Mouse (Mus musculus): Measurements from ENCODE around the gene Pinlyp. TPM values are rescaled to one million over a fixed set of nuclear protein-coding genes. Genes with fewer than 3 reads are reported as not detected.

The Pinlyp gene
- polyA plus RNA-seq (2014; fragmentation: Nextera tagmentation; extraction: Ambion mirVana): 0.28 TPM in 1 of 2 replicates, not detected in the other

DNA sequence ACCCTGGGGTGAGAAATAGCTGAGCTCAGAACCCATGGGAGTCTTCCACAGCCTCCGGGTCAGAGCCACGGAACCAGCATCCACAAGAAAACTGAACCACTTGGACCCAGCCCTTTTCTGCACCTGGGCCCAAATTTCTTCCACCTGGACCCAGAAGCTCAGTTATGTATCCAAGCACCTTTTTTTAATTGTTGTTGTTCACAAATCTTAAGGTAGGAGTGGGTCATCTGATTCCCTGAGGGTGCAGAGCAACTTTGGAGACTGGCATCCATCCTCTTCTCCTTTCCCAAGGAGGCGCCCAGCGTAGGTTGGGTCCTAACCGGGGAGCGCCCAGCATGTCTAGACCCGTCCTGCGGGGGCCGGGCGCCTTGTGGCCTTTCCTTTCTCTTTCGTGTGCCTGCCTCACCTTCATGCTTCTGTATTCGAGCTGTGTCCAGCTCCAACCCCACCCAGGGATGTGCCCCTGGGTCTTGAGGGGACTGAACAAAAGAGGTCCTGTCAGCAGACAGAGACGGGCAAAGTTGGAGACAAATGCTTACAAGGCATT, at the start of gene Pinlyp, which contains the start of gene Xrcc1:
Pinlyp (minus strand) TSS at position 51 of the 547 bp plus-strand sequence.
Xrcc1 (plus strand) TSS at position 222 of the 547 bp plus-strand sequence.
- peak within 1 kb of the TSS; percentile 77 for H3K9ac ChIP-seq (ENCODE audit: low read depth, low read length)
- H3K27me3 ChIP-seq (ENCODE audit: control insufficient read depth, insufficient read depth, low read length): no peaks in the 10 kb centered on the region
- H3K36me3 ChIP-seq (ENCODE audit: control insufficient read depth, insufficient read depth, low read length): no peaks in the 10 kb centered on the region
- peaks cover 9% of the 10 kb centered on the region for H3K4me1 ChIP-seq (replicated peaks; ENCODE audit: control insufficient read depth, insufficient read depth, low read length)
- no peaks in the 10 kb centered on the region for H3K9me3 ChIP-seq (ENCODE audit: control insufficient read depth, low read length)
- peak within 1 kb of the TSS; percentile 42 for H3K27ac ChIP-seq (ENCODE audit: low read depth, low read length)
- whole genome bisulfite sequencing: 42% methylated on average over 13 of the region's 13 CpGs
- peak within 1 kb of the TSS; percentile 65 for H3K4me2 ChIP-seq (replicated peaks; ENCODE audit: low read depth, low read length)
- ATAC-seq (ENCODE audit: low FRiP score) (peak; percentile 13), DNase-seq (ENCODE audit: low spot score) (no peak)
- peak within 1 kb of the TSS; percentile 83 for H3K4me3 ChIP-seq (ENCODE audit: low read depth, low read length)

DNA sequence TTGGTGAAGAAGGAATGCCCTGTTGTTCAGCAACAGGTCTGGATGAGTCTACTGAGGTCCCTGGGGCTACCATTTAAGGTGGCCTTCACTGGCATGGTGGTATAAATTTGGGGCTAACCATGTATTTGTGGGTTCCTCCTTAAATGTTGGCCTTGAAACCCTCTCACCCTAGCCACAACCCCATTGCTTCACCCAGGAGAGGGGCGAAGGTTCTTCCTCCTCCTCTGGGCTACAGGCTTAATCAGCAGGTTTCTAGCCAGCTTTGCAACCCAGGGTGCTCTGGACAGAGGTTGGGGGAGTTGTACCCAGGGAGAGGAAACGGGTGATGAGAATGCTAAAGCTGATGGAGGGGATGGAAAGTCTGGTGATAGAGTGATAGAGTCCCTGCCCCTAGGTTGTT, 49.5 kb upstream of the Pinlyp start:
- no peak overlapping the region for H3K27ac ChIP-seq (ENCODE audit: low read depth, low read length)
- no peak overlapping the region for H3K4me3 ChIP-seq (ENCODE audit: low read depth, low read length)
- ATAC-seq (ENCODE audit: low FRiP score): no peak
- no peak for DNase-seq (ENCODE audit: low spot score)
- no peak overlapping the region for H3K9ac ChIP-seq (ENCODE audit: low read depth, low read length)
- 0 out of 2 replicates have a peak, but pooled peaks cover 3% of the 10 kb centered on the region for H3K4me1 ChIP-seq (replicated peaks; ENCODE audit: control insufficient read depth, insufficient read depth, low read length)
- no peaks in the 10 kb centered on the region for H3K9me3 ChIP-seq (ENCODE audit: control insufficient read depth, low read length)
- H3K4me2 ChIP-seq (replicated peaks; ENCODE audit: low read depth, low read length): no peak overlapping the region
- 84% methylated on average over 2 of the region's 2 CpGs for WGBS
- no peaks in the 10 kb centered on the region for H3K36me3 ChIP-seq (ENCODE audit: control insufficient read depth, insufficient read depth, low read length)
- H3K27me3 ChIP-seq (ENCODE audit: control insufficient read depth, insufficient read depth, low read length): peaks cover 4% of the 10 kb centered on the region; the same call in 1 of the 2 replicates

DNA sequence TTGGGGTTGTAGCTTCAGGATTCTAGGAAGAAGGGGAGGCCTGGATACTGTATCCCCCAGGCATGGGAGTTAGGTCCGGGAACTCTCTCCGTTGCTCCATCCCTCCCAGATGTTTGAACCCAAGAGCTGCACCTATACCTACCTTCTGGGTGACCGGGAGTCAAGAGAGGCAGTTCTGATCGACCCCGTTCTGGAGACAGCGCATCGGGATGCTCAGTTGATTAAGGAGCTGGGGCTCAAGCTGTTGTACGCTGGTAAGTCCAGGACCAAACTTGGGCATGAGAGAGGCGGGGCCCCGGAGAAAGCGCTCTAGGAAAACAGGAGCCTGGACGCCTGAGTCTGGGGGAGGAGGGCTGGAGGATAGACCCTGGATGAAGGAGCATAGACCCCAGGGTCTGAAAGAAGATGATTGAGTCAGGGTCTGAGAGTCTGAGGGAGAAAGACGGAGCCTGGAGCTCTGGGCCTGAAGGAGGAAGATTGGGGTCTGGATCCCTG, 48.4 kb upstream of the Pinlyp start:
- H3K4me2 ChIP-seq (replicated peaks; ENCODE audit: low read depth, low read length): peak overlapping the region; percentile 59
- peak overlapping the region; percentile 68; the same call in 1 of the 2 replicates for H3K9ac ChIP-seq (ENCODE audit: low read depth, low read length)
- peak; percentile 39 for DNase-seq (ENCODE audit: low spot score)
- H3K27ac ChIP-seq (ENCODE audit: low read depth, low read length): no peak overlapping the region
- ATAC-seq (ENCODE audit: low FRiP score): peak; percentile 14; the same call in 1 of the 2 replicates
- H3K27me3 ChIP-seq (ENCODE audit: control insufficient read depth, insufficient read depth, low read length): peaks cover 4% of the 10 kb centered on the region; the same call in 1 of the 2 replicates
- peak overlapping the region; percentile 48 for H3K4me3 ChIP-seq (ENCODE audit: low read depth, low read length)
- 0 out of 2 replicates have a peak, but pooled peaks cover 3% of the 10 kb centered on the region for H3K4me1 ChIP-seq (replicated peaks; ENCODE audit: control insufficient read depth, insufficient read depth, low read length)
- no peaks in the 10 kb centered on the region for H3K36me3 ChIP-seq (ENCODE audit: control insufficient read depth, insufficient read depth, low read length)
- H3K9me3 ChIP-seq (ENCODE audit: control insufficient read depth, low read length): no peaks in the 10 kb centered on the region
- WGBS: 2% methylated on average over 13 of the region's 13 CpGs

DNA sequence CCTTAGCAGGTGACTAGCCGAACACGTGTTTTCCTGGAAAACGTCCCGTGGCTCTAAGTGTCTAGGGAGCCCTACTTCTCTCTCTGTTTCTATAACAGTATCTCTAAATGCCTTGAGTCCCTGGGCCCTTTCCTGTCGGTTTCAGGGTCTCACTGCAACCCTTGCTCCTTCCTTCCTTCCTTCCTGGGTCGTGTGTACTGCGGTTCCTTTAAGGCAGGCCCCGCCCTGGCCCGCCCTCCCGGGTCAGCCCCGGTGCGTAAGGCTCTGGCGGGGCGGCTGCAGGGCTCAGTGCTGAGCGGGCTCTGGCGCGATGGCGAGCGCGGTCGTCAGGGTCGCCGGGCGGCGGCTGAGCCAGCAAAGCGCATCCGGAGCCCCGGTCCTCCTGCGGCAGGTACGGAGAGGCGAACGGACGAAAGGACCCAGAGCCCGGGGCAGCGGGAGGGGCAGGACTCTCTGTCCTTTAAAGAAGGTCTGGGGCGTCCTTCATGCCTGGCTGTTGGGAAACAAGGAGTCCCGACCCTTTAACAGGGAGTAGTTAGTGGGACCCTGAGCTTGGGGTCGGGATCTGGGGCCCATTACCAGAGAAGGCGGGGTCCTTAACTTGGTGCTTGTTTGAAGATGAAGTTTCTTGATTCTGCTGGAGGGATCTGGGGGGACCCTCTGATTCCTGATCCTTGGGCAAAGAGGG, 47.8 kb upstream of the Pinlyp start:
- 0 out of 2 replicates have a peak, but pooled peaks cover 3% of the 10 kb centered on the region for H3K4me1 ChIP-seq (replicated peaks; ENCODE audit: control insufficient read depth, insufficient read depth, low read length)
- H3K4me2 ChIP-seq (replicated peaks; ENCODE audit: low read depth, low read length): peak overlapping the region; percentile 59
- WGBS: 5% methylated on average over 28 of the region's 39 CpGs
- H3K27ac ChIP-seq (ENCODE audit: low read depth, low read length): no peak overlapping the region
- peak overlapping the region; percentile 68 for H3K9ac ChIP-seq (ENCODE audit: low read depth, low read length)
- H3K36me3 ChIP-seq (ENCODE audit: control insufficient read depth, insufficient read depth, low read length): no peaks in the 10 kb centered on the region
- peak overlapping the region; percentile 48 for H3K4me3 ChIP-seq (ENCODE audit: low read depth, low read length)
- ATAC-seq (ENCODE audit: low FRiP score) (peak; percentile 94), DNase-seq (ENCODE audit: low spot score) (peak; percentile 83)
- no peaks in the 10 kb centered on the region for H3K9me3 ChIP-seq (ENCODE audit: control insufficient read depth, low read length)
- H3K27me3 ChIP-seq (ENCODE audit: control insufficient read depth, insufficient read depth, low read length): peaks cover 4% of the 10 kb centered on the region; the same call in 1 of the 2 replicates

DNA sequence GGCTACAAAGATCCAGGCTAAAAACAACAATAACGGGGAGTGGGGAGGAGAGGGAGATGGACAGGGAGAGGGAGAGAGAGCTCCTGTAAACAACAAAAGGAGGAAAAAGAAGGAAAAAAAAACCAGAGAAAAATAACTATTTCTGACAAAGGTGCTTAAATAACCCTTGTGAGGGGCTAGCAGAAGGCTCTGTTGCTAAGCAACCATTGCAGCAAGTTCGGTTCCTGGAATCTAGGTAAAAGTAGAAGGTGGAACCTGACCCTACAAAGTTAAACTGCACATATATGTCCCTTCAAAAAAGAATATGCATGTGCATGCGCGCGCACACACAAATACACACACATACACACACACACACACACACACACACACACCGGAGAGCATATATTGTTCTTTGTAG, 46.9 kb upstream of the Pinlyp start:
- Histone ChIP-seq H3K9ac (ENCODE audit: low read depth, low read length) (no peak overlapping the region), H3K4me1 (replicated peaks; ENCODE audit: control insufficient read depth, insufficient read depth, low read length) (0 out of 2 replicates have a peak, but pooled peaks cover 3% of the 10 kb centered on the region), H3K27ac (ENCODE audit: low read depth, low read length) (no peak overlapping the region), H3K9me3 (ENCODE audit: control insufficient read depth, low read length) (no peaks in the 10 kb centered on the region), H3K27me3 (ENCODE audit: control insufficient read depth, insufficient read depth, low read length) (peaks cover 4% of the 10 kb centered on the region; the same call in 1 of the 2 replicates), H3K36me3 (ENCODE audit: control insufficient read depth, insufficient read depth, low read length) (no peaks in the 10 kb centered on the region), H3K4me2 (replicated peaks; ENCODE audit: low read depth, low read length) (no peak overlapping the region), H3K4me3 (ENCODE audit: low read depth, low read length) (no peak overlapping the region)
- DNase-seq (ENCODE audit: low spot score) (no peak), ATAC-seq (ENCODE audit: low FRiP score) (no peak)
- WGBS: 83% methylated on average over 6 of the region's 6 CpGs

DNA sequence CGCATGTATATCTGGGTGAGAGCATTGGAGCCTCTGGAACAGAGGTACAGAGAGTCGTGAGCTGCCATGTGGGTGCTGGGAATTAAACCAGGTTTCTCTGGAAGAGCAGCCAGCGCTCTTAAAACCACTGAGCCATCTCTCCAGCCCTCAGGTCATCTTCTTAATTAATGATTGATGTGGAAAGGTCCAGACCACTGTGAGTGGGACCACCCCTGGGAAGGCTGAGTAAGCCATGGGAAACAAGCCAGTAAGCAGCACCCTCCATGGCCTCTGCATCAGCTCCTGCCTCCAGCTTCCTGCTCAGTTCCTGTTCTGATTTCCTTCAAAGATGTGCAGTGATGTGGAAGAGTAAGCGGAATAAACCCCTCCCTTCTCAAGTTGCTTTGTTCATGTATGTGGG, 46.2 kb upstream of the Pinlyp start:
- no peak for DNase-seq (ENCODE audit: low spot score)
- 74% methylated on average over 4 of the region's 4 CpGs for WGBS
- 0 out of 2 replicates have a peak, but pooled peaks cover 3% of the 10 kb centered on the region for H3K4me1 ChIP-seq (replicated peaks; ENCODE audit: control insufficient read depth, insufficient read depth, low read length)

DNA sequence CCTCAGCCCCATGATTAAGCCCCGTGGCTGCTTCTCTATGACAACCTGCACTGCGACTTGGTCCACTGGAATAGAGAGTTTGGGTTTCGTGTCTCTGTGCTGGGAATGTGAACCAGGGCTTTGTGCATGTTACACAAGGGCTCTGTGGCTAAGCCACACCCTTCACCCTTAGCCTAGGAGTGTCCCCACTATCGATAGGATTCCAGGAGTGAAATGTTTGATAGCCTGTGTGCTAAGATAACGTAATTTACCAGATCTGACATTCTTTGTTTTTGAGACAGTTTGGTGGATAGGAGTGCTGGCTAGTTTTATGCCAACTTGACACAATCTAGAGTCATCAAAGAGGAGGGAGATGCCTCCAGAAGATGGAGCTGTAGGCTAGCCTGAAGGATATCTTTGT, 45.8 kb upstream of the Pinlyp start:
- Histone ChIP-seq H3K4me3 (ENCODE audit: low read depth, low read length) (no peak overlapping the region), H3K9ac (ENCODE audit: low read depth, low read length) (no peak overlapping the region), H3K4me2 (replicated peaks; ENCODE audit: low read depth, low read length) (no peak overlapping the region), H3K36me3 (ENCODE audit: control insufficient read depth, insufficient read depth, low read length) (no peaks in the 10 kb centered on the region), H3K4me1 (replicated peaks; ENCODE audit: control insufficient read depth, insufficient read depth, low read length) (0 out of 2 replicates have a peak, but pooled peaks cover 3% of the 10 kb centered on the region), H3K9me3 (ENCODE audit: control insufficient read depth, low read length) (no peaks in the 10 kb centered on the region), H3K27me3 (ENCODE audit: control insufficient read depth, insufficient read depth, low read length) (peaks cover 7% of the 10 kb centered on the region; the same call in 1 of the 2 replicates), H3K27ac (ENCODE audit: low read depth, low read length) (no peak overlapping the region)
- ATAC-seq (ENCODE audit: low FRiP score): no peak
- WGBS: 79% methylated on average over 5 of the region's 5 CpGs
- no peak for DNase-seq (ENCODE audit: low spot score)

More for the DNA sequence above, 46.2 kb upstream of the Pinlyp start:
- ATAC-seq (ENCODE audit: low FRiP score): no peak
- Histone ChIP-seq H3K9ac (ENCODE audit: low read depth, low read length) (no peak overlapping the region), H3K36me3 (ENCODE audit: control insufficient read depth, insufficient read depth, low read length) (no peaks in the 10 kb centered on the region), H3K27ac (ENCODE audit: low read depth, low read length) (no peak overlapping the region), H3K27me3 (ENCODE audit: control insufficient read depth, insufficient read depth, low read length) (peaks cover 4% of the 10 kb centered on the region; the same call in 1 of the 2 replicates), H3K4me3 (ENCODE audit: low read depth, low read length) (no peak overlapping the region), H3K9me3 (ENCODE audit: control insufficient read depth, low read length) (no peaks in the 10 kb centered on the region), H3K4me2 (replicated peaks; ENCODE audit: low read depth, low read length) (no peak overlapping the region)

DNA sequence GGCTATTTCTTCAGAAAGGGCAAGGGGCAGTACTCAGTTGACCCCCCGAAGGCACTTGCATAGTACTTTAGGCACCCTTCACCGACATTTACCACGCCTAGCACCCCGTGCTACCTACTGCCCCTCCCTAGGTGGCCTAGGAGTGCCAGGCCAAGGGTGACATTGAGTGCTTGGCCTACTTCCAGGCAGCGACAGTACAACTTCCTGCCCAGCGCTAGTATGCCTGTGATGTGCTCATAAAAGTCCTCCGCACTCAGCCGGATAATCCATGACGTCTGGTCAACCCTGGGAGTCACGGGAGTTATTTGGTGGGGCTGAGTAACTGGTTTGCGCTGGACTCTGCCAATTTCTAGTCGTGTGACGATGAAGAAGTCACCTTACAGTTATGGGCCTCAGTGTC, 42.4 kb upstream of the Pinlyp start:
- Histone ChIP-seq H3K9me3 (ENCODE audit: control insufficient read depth, low read length) (no peaks in the 10 kb centered on the region), H3K27me3 (ENCODE audit: control insufficient read depth, insufficient read depth, low read length) (peaks cover 26% of the 10 kb centered on the region), H3K36me3 (ENCODE audit: control insufficient read depth, insufficient read depth, low read length) (no peaks in the 10 kb centered on the region), H3K27ac (ENCODE audit: low read depth, low read length) (no peak overlapping the region), H3K4me3 (ENCODE audit: low read depth, low read length) (no peak overlapping the region), H3K4me1 (replicated peaks; ENCODE audit: control insufficient read depth, insufficient read depth, low read length) (no peaks in the 10 kb centered on the region), H3K9ac (ENCODE audit: low read depth, low read length) (no peak overlapping the region), H3K4me2 (replicated peaks; ENCODE audit: low read depth, low read length) (no peak overlapping the region)
- WGBS: 91% methylated on average over 13 of the region's 13 CpGs
- DNase-seq (ENCODE audit: low spot score): no peak
- no peak for ATAC-seq (ENCODE audit: low FRiP score)

Data from hindbrain, embryonic 11.5 days (tissue).